In genomic region chr13:24602978-24603377, GRCm38 (mm10) we compare ENCODE assay signal across 8 mouse cellular contexts. TPM values are rescaled to one million over a fixed set of nuclear protein-coding genes. Genes with fewer than 3 reads are reported as not detected.
DNase-seq lines count a peak whose midpoint lies in the region; ATAC-seq and TF ChIP-seq lines count a peak whose summit lies in the region.

No protein-coding gene starts in this region.

- no peak for TF ChIP-seq POLR2A in brain, embryonic 14.5 days (IDR thresholded peaks at IDR 0.05; ENCODE audit: borderline replicate concordance, extremely low read depth, insufficient read depth, insufficient read length, poor library complexity, severe bottlenecking)

- H3K4me3 ChIP-seq in heart, embryonic 15.5 days, result peak overlapping the region; percentile 13
- H3K4me3 ChIP-seq in liver, embryonic 15.5 days (replicated peaks), result no peak overlapping the region

- WGBS in heart, embryonic 15.5 days, result 4% methylated on average over 4 of the region's 4 CpGs
- WGBS in liver, embryonic 15.5 days (ENCODE audit: insufficient replicate concordance), result under 1% methylated on average over 4 of the region's 4 CpGs

- H3K9me3 ChIP-seq in heart, embryonic 15.5 days (replicated peaks), result no peaks in the 10 kb centered on the region
- no peaks in the 10 kb centered on the region for H3K9me3 ChIP-seq in liver, embryonic 15.5 days (replicated peaks)

- DNase-seq in CD4-positive, CD25-positive, alpha-beta regulatory T cell, adult 2 months (ENCODE audit: low read depth, low spot score), result peak; percentile 62
- peak; percentile 23 for DNase-seq in brain, embryonic 14.5 days (ENCODE audit: low read depth)
- peak; percentile 67 to 71 for DNase-seq in spleen, postnatal 36 days (ENCODE audit: low spot score in 2 of 2)
- DNase-seq in ovary, adult 18-20 months (ENCODE audit: low spot score), result no peak
- DNase-seq in urinary bladder, postnatal 4 days (ENCODE audit: low spot score in 2 of 2), result no peak

- H3K9ac ChIP-seq in heart, embryonic 15.5 days, result no peak overlapping the region
- H3K9ac ChIP-seq in liver, embryonic 15.5 days, result no peak overlapping the region

- no peak for ATAC-seq in CD4-positive, CD25-positive, alpha-beta regulatory T cell, adult 4 months
- ATAC-seq in heart, embryonic 15.5 days (replicated peaks; ENCODE audit: insufficient number of reproducible peaks, insufficient read depth, low FRiP score, low read depth), result peak; percentile 80
- peak; percentile 59 for ATAC-seq in liver, embryonic 15.5 days (ENCODE audit: insufficient read depth)

- peak overlapping the region; percentile 53 for H3K4me2 ChIP-seq in heart, embryonic 15.5 days
- H3K4me2 ChIP-seq in liver, embryonic 15.5 days, result peak overlapping the region; percentile 35

- no peaks in the 10 kb centered on the region for H3K27me3 ChIP-seq in heart, embryonic 15.5 days
- peaks cover 6% of the 10 kb centered on the region; the same call in 1 of the 2 replicates for H3K27me3 ChIP-seq in liver, embryonic 15.5 days

- peaks cover 44% of the 10 kb centered on the region for H3K4me1 ChIP-seq in heart, embryonic 15.5 days (replicated peaks)
- H3K4me1 ChIP-seq in liver, embryonic 15.5 days (replicated peaks), result peaks cover 24% of the 10 kb centered on the region

- H3K27ac ChIP-seq in heart, embryonic 15.5 days, result peak overlapping the region; percentile 90
- H3K27ac ChIP-seq in liver, embryonic 15.5 days (replicated peaks), result no peak overlapping the region

- H3K36me3 ChIP-seq in heart, embryonic 15.5 days, result no peaks in the 10 kb centered on the region
- no peaks in the 10 kb centered on the region for H3K36me3 ChIP-seq in liver, embryonic 15.5 days (replicated peaks)

- TF ChIP-seq CTCF in brain, embryonic 14.5 days (IDR thresholded peaks at IDR 0.05; ENCODE audit: borderline replicate concordance, extremely low read depth, insufficient read depth, insufficient read length), result no peak

RNA-seq across cellular contexts. Expression of gene Ripor2, which starts 21.0 kb away (rescaled TPM):
- polyA plus RNA-seq in CD4-positive, CD25-positive, alpha-beta regulatory T cell, adult 4 months (2017; shearing (Covaris generic)), result 100 to 1,000 TPM; 228 to 281 TPM
- 29.5 and 32.0 TPM in 2 replicates for polyA plus RNA-seq in brain, embryonic 14.5 days (2012; rRNA removed)
- polyA plus RNA-seq in heart, embryonic 15.5 days (2015; fragmentation: Nextera tagmentation; extraction: Ambion mirVana), result 14.5 and 16.0 TPM in 2 replicates
- 3.1 and 3.2 TPM in 2 replicates for polyA plus RNA-seq in liver, embryonic 15.5 days (2015; fragmentation: Nextera tagmentation; extraction: Ambion mirVana)

Comparison
In these comparisons a context has a peak if more than half of its experiments do, and no peak if none do; other contexts are left out.
1. DNase-seq: peak in CD4-positive, CD25-positive, alpha-beta regulatory T cell, adult 2 months (single experiment), brain, embryonic 14.5 days (single experiment) and spleen, postnatal 36 days (2 of 2); none in ovary, adult 18-20 months (single experiment) and urinary bladder, postnatal 4 days (0 of 2).